Mouse (Mus musculus) induced T-regulatory cell, adult 2 months (primary cell): ENCODE results near the gene Ifnar1.
"Not testable (repeated sequence)": the region's sequence is repeated elsewhere in the genome, so short reads cannot be mapped to it uniquely, and the experiment has no call there.

Experiments used
- DNase-seq: peaks from one replicate; pipeline ENCODE4 v3.0.0-alpha.2; 2012; ENCODE audit warnings: low read depth

Ifnar1 gene

DNA sequence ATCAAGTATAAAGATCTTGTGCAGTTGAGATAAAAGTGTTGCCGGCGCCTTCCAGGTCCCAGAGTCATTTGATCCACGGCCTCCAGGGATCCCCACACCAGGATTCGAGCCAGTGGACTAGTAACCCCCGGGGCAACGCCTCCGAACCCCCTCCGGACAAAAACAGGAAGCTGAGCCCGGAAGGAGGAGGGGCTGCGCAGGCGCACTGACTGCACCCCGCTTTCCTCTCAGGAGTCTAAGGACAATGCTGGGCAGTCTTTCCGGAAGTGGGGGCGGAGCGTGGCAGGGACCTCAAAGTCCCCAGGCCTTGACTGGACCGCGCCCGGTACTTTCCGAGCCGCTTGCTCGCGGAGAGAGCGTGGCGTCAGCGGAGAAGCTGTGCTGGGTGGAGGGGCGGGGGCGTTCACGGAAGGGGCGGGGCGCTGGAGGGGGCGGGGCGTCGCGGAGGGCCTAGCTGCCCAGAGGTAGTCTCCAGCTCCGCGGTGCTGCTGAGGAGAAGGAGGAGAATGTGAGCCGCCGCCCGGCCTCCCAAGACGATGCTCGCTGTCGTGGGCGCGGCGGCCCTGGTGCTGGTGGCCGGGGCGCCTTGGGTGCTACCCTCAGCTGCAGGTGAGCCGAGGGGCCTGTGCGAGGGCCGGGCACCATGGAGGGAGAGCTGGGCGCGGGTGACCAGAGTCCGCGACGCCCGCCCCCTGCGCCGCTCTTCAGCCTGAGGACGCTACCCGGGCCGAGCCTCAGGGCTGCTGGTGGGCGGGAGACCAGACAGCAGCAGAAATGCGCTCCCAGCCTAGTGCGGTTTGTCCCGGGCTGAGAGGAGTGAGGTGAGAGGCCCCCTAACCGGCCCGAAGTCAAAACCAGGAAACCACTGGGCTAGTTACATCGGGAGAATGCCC lies at the start of gene Ifnar1:
TSS of gene Ifnar1 (plus strand) at position 431 of the 893 bp plus-strand sequence.
- DNase-seq, result peak; percentile 100

GRCm38 (mm10) chr16:91438081-91438480 lies 47.0 kb upstream of the Ifnar1 start:
- DNase-seq, result no peak

DNA sequence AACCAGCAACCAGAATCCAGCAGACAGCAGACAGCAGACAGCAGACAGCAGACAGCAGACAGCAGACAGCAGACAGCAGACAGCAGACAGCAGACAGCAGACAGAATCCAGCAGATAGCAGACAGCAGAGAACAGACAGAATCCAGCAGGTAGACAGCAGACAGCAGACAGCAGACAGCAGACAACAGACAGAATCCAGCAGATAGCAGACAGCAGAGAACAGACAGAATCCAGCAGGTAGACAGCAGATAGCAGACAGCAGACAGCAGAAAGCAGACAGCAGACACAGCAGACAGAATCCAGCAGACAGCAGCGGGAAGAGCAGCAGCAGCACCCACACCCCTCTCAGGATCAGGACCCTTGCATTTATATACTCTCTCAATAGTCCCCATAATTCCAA lies 46.4 kb upstream of the Ifnar1 start:
- DNase-seq, result not testable (repeated sequence)

DNA sequence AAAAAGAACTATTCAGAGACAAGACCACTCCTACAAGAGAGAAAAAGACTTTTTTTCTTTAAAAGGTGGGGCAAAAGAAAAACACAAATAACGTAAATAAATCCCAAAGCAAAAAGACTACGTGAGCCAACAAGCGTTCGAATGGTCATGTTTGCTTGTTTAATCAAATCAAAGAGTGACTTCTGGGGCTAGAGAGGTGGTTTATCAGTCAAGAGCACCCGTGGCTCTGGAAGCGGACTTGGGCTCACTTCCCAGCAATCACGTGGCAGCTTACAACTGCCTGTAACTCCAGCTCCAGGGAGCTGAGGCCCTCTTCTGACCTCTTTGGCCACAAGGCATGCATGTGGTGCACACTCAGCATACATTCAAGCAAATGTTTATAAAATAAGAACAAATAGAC lies 43.7 kb upstream of the Ifnar1 start:
- DNase-seq, result no peak

DNA sequence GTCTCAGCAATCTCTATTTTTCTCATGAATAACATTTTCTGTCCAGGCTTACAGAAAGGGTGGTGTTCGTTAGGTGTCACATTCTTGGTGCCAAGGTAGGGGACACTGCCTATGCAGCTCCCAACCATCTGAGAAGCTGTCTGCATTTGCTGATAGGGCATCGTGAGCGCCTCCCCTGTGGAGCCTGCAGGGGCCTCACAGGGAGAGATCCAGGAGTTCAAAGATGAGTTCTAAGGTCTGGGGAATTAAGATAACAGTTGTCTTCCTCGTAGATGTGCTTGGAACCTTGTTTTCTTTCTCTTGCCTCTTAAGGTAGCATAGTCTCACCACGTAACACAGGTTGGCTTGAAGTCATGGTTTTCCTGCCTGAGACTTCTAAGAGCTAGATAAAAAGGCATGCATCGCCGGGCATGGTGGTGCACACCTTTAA lies 43.2 kb upstream of the Ifnar1 start:
- DNase-seq, result peak; percentile 40

DNA sequence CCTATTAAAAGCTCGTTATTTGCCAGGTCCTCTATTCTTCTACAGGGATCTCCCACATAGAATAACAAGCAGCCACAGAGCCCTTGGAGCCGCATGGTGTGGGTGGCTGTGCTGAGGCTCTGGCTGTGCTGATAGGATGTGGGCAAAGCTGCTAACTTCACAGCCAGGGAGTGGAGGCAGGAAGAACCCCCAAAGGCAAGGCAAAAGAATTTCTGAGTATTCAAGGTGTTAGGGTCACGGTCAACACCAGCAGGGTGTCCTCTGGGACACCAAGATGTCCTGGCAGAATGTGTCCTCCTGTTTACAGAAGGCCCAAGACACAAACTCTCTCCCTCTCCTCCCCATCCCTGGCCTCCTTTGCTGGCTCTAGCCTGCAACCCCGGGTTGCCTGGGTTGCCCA lies 42.6 kb upstream of the Ifnar1 start:
- peak; percentile 71 for DNase-seq

GRCm38 (mm10) chr16:91443211-91443611 lies 41.8 kb upstream of the Ifnar1 start:
- peak; percentile 69 for DNase-seq

DNA sequence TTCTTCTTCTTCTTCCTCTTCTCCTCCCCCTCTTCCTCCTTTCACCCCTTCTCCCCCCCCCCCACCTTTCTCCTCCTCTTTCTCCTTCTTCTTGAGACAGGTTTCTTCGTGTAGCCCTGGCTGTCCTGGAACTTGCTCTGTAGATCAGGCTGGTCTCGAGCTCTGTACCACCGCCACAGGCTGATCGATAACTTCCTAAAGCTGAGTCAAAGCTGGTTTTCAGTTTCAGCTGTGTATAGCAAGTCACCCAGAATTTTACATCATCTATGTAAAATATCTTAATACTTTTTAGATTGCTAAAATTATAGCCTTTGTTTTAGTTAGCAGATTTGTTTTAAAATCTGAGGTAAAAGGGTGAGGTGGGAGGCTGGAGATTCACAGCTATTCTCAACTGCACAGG lies 40.2 kb upstream of the Ifnar1 start:
- peak; percentile 56 for DNase-seq

DNA sequence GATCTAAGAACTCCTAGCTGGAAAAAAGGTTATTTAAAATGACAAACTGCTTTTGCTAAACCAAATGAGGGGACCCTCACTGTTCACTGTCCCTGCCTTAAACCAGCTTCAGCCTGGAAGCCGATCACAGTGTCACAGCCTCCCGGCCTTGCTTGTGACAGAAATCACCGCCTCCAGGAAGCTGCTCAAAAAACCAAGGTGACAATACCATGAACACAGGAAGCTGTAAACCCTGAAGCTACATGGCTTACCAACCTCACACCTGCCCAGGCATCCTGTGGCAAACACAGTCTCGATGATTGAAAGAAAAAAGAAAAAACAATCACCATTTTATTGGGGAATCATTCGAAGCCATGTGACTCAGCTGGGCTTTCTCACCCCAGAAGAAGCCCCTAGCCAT lies 39.5 kb upstream of the Ifnar1 start:
- DNase-seq, result peak; percentile 89

DNA sequence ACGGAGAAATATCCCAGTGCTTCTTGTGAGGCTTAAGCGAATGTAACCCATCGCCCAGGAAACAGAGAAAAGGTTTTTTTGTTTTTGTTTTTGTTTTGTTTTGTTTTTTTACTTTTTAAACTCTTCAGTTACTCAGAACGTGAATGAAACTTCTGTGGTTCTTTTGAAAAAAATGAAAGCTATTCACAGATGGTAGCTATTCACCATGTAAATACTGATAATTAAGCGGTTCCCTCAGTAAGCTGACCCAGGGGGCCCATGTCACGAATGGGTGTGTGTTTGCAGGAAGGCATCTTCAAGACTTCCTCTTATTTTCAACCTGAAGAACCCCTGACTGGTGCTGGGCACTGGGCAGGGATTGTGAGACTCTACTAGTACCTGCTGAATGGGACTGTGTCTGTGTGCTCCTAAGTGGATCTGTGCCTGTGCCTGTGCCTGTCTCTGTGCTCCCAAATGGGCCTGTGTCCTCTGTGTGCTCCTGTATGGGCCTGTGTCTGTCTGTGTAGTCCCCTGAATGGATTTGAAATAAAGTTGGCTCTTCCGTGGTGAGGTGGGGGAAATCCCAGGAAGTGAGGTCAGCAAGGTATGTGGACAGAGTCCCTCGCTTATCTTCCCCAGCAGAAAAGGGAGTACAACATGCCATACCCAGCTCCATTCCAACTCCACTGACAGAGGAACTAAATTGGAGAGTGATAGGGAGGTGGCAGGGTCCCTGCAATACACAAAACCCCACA lies 38.1 kb upstream of the Ifnar1 start:
- peak; percentile 88 for DNase-seq

DNA sequence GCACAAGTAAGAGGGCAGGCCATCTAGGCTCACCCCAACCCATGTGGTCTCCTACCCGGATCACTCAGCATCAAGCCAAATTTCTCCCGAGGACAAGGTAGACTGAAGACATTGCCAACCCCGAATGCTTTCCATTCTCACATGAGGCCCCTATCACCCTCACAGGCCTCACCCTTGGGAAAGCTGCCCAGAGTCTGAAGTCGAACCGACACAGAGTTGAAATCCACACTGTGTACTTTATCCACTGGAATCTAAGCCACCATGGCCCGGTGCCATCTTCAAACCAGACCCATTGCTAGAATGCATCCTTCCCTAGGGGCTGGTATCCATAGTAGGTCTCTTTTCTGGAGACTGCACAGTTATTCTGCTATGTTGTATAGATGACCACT lies 37.5 kb upstream of the Ifnar1 start:
- DNase-seq, result no peak

GRCm38 (mm10) chr16:91448088-91448487 lies 37.0 kb upstream of the Ifnar1 start:
- peak; percentile 75 for DNase-seq

DNA sequence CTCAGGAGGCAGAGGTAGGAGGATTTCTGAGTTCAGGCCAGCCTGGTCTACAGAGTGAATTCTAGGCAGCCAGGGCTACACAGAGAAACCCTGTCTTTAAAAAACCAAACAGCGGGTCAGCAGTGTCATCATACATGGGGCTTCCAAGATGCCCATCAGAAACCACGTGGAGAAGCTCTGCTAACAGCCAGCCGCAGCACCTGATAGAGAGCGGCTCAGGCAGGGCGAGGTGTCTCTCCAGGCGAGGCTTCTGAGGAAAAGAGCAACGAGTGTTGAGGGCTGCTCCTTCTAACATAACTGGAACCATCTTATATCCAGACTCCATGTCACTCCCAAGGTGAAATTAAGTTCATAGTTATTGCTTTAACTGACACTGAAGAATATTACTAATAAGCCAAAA lies 36.1 kb upstream of the Ifnar1 start:
- DNase-seq, result peak; percentile 27

DNA sequence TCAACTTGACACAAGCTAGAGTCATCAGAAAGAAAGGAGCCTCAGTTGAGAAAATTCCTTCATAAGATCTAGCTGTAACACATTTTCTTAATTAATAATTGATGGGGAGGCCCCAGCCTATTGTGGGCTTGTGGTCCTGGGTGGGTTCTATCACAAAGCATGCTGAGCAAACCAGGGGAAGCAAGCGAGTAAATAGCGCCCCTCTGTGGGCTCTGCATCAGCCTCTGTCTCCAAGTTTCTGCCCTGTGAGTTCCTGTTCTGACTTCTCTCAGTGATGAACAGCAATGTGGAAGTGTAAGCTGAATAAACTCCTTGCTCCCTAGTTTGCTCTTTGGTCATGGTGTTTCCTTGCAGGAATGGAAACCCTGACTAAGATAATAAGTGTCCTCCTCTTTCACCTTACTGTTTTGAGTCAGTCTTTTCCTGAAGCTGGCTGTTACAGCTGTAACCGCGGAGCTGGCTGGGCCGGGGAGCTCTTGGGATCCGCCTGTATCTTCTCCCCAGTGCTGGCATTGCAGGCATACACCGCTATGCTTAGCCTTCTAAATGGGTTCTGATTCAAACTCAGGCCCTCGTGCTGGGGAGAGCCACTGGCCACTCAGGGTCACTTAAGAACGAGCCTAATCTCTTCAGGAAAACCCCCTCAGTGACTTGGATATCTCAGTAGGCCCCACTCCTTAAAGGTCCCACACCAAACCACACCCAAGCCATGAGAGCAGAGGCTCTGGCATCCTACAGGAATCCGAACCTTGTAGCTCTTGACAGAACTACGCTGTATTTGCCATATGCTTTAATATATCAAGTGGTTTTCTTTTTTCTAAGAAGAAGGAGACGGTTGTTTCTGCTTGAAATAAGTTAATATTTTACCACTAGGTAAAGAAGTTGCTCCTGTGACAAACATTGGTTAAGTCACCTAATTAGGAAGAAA lies 34.6 kb upstream of the Ifnar1 start:
- peak; percentile 43 for DNase-seq

DNA sequence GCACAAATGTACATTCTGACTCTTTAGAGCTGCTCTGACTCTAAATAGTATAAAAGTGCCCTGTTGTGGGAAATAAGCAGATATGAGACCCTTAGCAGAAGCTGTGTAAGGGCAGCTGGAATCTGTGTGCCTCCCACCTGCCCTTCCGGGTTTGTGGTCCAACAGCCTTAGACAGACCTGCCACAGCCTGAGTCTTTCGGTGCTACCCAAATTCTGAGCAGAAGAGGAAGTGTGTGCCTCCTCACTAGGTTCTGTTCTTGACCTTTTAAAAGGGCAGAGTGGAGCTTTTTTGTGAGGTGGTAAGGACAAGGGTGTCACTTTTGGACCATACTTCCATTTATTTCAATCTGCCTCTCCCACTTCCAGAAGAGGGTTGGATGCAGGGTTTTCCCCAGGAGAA lies 33.1 kb upstream of the Ifnar1 start:
- no peak for DNase-seq

DNA sequence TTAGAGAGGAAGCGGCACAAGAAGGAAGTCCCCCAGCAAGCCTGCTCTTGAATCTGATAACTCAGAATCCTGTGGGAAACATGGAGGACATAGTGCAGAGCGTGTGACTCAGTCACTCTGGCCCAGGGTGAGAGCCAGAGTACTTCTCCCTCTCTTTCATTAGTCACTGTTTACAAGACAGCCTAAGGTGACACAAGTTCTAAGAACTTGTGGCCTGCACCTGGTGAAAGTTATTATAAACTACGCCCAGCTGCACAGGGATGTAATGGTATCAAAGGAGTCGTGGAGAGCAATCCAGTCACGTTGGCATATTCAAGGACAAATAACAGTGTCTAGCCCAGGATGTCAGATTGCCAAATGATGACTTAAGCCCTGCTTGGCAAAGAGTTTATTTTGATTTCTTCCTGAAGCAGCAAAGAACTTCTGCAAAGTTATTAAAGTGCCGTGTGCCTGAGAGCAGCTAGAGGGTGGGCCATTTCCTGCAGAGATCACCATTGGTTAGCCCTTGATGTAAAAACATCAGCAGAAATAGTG lies 32.6 kb upstream of the Ifnar1 start:
- peak; percentile 66 for DNase-seq

DNA sequence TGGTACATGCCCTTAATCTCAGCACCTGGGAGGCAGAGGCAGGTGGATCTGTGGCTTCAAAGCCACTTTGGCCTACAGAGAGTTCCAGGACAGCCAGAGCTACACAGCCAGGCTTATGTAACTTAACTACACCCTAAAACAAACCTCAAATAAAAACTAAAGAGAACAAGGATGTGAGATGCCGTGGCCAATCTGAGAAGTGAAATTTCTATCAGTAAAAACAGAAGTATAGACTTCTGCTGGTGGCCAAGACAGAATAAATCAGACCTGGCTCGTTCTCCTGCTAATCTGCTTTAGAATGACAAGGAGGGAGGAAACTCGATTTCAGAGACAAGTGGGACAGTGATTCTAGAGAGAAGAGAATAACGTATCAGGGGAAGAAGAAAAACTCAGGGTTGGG lies 29.2 kb upstream of the Ifnar1 start:
- DNase-seq, result no peak

DNA sequence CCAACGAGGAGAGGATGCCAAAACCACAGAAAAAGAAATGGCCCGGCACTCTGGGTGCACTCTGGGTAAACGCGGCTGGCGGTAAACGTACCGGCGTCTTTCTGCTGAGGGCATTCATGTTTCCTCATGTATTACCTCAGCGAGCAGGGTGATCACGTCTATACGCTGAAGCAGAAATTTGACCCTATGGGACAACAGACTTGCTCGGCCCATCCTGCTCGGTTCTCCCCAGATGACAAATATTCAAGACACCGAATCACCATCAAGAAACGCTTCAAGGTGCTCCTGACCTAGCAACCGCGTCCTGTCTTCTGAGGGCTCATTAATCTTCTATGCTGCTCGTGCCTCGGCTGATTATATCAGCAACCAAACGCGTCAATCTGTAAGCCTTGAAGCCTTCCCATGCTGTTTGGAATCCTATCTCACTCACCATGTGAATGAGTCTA lies 26.7 kb upstream of the Ifnar1 start:
- DNase-seq, result peak; percentile 87

DNA sequence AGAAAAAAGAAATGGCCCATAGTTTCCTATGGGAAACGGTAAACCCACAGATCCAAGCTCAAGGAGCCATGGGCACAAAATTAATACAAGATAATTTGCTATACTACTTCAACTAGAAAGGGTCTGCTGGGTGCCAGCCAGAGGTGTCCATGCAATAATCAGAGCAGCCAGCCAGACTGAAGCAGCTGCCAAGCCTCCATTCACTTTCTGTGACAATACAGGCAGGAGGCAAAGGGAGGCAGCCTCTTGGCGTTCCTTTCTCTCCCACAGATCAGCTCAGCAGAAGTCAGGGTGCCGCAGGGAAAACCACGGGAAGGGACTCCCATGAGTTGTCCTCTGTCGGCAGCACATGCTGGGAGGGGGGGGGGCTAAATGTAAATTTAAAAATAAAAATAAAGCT lies 26.1 kb upstream of the Ifnar1 start:
- DNase-seq, result no peak

GRCm38 (mm10) chr16:91459396-91459795 lies 25.6 kb upstream of the Ifnar1 start:
- peak; percentile 73 for DNase-seq

DNA sequence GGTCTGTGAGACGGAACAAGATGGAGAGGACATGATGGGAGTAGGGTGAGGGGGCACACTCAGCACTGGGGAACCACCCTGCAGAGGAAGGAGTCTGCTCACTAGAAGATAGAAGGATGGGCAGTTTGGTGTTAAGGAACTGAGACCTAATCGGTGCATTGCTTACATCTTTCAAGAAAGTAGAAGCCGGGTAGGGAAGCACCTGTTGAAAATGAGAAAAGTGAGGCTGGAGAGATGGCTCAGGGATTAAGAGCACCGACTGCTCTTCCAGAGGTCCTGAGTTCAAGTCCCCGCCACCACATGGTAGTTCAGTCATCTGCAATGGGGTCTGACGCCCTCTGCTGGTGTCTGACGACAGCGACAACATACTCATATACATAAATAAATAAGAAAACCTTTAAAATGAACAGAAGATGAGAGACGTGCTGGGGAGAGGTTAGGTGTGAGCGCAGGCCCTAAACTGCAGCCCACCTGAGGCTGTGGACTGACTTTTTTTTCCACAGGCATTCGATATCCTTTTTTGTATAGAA lies 25.1 kb upstream of the Ifnar1 start:
- peak; percentile 83 for DNase-seq
